Mouse (Mus musculus): ENCODE measurements at regions not wholly inside any gene's neighbourhood (a gene's known extent, or its start where the extent isn't known, plus 50 kb on each side); places are given as distances from the start of the nearest gene placed in this dataset.

DNA sequence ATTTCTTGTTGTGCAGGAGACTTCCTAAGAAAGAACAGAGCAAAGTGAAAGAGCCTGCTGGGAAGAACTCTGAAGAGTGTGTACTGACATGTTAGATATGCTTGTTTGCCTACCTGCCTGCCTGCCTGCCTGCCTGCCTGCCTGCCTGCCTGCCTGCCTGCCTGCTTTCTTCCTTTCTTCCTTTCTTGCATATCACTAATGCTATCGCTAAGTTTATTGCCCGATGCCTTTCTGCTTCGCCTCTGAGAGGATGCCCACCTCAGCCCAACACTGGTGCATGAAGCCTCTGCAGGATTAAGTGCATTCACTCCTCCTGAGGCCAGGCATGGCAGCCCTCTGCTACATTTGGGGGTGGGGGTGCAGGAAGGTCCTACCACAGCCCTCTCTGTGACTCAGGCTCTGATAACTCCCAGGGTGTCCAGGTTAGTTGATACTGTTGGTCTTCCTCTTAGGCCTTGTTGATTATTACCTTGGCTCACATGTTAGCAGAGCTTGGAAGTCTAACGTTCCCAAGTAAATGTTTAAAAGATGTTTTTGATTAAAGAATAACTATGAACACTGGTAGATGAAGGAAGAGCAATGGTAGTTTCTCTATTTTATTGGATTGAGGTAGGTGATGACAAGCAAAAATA lies 547.6 kb downstream of the Etv1 start:
- H3K27me3 ChIP-seq (ENCODE audit: insufficient read depth, poor library complexity, severe bottlenecking), result no peaks in the 10 kb centered on the region
- no peaks in the 10 kb centered on the region for H3K4me1 ChIP-seq
- H3K9me3 ChIP-seq, result no peaks in the 10 kb centered on the region
- H3K4me3 ChIP-seq, result no peak overlapping the region
- no peaks in the 10 kb centered on the region for H3K36me3 ChIP-seq
- 76% methylated on average over 4 of the region's 4 CpGs for WGBS
- no peak for DNase-seq (ENCODE audit: low spot score)
- H3K27ac ChIP-seq, result no peak overlapping the region

DNA sequence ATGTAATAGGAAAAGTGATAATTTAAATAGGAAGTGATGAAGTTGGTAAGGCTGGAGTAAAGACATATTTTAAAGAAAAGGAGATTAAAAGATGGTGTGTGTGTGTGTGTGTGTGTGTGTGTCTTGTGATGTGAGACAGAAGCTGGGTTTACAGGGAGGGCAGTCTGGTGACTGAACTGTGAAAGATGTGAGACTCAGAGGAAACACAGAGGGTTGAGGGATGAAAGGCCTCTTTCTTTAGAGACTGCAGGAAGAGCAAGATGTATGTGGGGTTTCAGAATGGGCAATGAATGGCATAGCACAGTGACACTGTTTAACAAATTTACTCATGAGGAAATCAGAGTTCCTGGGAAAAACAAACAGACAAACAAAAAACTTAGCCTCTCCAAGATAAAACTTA lies 549.2 kb downstream of the Etv1 start:
- Histone ChIP-seq H3K27ac (no peak overlapping the region), H3K36me3 (no peaks in the 10 kb centered on the region), H3K4me1 (no peaks in the 10 kb centered on the region), H3K27me3 (ENCODE audit: insufficient read depth, poor library complexity, severe bottlenecking) (no peaks in the 10 kb centered on the region), H3K9me3 (no peaks in the 10 kb centered on the region), H3K4me3 (no peak overlapping the region)
- no peak for DNase-seq (ENCODE audit: low spot score)

DNA sequence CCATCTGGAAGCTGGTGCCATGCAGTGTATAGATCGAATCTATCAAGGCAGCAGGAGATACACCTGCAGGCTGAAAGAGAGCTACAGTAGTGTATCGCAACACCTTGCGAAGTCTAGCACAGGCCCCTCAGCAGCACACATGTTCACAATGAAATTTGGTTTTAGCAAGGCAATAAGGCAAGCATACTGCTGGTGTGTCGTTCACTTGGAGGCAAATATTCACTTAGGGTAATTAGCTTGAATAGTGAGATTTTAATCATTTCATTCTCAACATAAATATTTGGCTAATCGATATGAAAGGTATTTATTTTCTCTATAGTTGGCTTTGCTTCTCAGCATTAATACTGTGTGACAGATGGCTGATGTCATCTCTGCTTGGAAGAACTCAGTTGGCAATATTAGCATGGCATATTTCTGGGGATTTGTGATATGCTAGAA lies 559.9 kb downstream of the Etv1 start:
- no peaks in the 10 kb centered on the region for H3K36me3 ChIP-seq
- no peak overlapping the region for H3K4me3 ChIP-seq
- H3K4me1 ChIP-seq, result no peaks in the 10 kb centered on the region
- H3K9me3 ChIP-seq, result no peaks in the 10 kb centered on the region
- WGBS, result 85% methylated on average over 5 of the region's 5 CpGs
- DNase-seq (ENCODE audit: low spot score), result no peak
- H3K27ac ChIP-seq, result no peak overlapping the region
- no peaks in the 10 kb centered on the region for H3K27me3 ChIP-seq (ENCODE audit: insufficient read depth, poor library complexity, severe bottlenecking)

DNA sequence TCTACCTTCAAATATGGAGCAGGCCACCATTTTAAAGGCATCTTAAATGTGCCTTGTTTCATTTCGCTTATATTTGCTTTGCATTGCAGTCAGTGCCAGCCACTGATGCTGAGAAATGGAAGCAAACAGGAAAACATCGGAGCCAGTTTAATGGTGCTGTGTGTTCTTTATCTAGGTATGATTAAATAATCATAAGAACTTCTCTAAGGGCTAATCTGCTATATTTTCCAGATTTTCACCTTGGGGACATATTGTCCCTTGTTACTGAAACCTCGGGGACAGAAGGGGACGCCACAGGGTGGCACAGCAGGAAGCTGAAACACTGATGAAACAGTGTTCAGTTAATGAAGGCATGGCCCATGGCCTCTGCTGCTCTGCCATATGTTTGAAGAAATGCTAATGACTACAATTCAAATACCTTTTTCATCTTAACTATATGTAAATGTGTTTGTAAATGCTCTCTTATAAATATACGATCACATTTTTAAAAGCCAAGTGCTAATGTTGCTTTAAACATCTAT lies 562.6 kb downstream of the Etv1 start:
- no peak for DNase-seq (ENCODE audit: low spot score)
- H3K4me3 ChIP-seq, result no peak overlapping the region
- H3K27ac ChIP-seq, result no peak overlapping the region
- H3K27me3 ChIP-seq (ENCODE audit: insufficient read depth, poor library complexity, severe bottlenecking), result no peaks in the 10 kb centered on the region
- no peaks in the 10 kb centered on the region for H3K36me3 ChIP-seq
- H3K9me3 ChIP-seq, result no peaks in the 10 kb centered on the region
- 81% methylated on average over 5 of the region's 5 CpGs for WGBS
- no peaks in the 10 kb centered on the region for H3K4me1 ChIP-seq

DNA sequence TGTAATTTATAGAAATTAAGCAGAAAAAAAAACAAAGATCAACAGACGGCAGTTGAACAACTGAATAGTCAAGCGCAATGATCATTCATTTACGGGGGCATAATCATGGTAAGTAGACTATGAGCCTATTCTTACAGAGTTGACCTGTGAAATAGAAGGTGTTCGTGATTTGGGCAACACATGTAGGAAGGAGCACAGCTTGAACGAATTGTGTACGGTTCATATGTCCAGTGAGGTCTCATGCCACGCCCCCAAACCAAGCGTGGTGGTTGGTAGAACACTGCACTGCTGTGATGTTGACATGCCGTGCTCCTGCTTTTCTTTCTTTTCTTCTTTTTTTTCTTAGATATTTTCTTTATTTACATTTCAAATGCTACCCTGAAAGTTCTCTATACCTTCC lies 563.1 kb downstream of the Etv1 start:
- no peaks in the 10 kb centered on the region for H3K9me3 ChIP-seq
- H3K4me1 ChIP-seq, result no peaks in the 10 kb centered on the region
- no peaks in the 10 kb centered on the region for H3K36me3 ChIP-seq
- no peak overlapping the region for H3K4me3 ChIP-seq
- 88% methylated on average over 9 of the region's 9 CpGs for WGBS
- no peak for DNase-seq (ENCODE audit: low spot score)
- H3K27ac ChIP-seq, result no peak overlapping the region
- H3K27me3 ChIP-seq (ENCODE audit: insufficient read depth, poor library complexity, severe bottlenecking), result no peaks in the 10 kb centered on the region

DNA sequence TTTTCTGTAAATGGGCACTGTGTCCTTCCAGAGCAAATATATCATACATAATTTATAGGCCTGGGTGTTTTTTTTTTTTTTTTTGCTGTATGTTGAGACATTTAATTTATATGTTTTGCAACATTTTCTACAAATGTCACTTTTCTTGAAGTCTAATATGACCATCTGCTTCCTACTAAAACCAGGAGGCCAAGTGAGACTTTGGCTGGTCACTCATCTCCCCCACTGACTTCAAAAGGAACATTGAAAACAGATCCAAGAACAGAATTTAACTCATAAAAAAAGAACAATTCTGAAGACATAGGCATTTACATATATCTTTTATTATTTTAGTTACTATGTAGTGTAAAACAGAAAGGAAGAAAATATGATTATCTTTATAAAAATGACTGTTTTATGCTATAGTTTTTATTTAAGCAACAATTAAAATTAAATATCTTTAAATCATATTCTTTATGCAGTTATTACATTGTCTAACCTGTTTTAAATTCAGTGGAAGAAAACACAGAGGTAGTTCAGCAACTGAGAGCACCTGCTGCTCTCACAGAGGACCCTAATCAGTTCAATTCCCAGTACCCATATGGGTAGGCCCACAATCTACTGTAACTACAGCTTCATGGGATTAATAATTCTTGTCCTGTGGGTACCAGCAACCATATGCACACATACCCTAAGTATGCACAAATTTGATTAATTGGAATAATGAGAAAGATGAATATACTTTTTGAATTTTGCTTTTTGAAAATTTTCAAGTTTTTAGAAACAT lies 592.5 kb downstream of the Etv1 start:
- Histone ChIP-seq H3K4me1 (no peaks in the 10 kb centered on the region), H3K36me3 (no peaks in the 10 kb centered on the region), H3K9me3 (no peaks in the 10 kb centered on the region), H3K27me3 (ENCODE audit: insufficient read depth, poor library complexity, severe bottlenecking) (no peaks in the 10 kb centered on the region), H3K4me3 (no peak overlapping the region), H3K27ac (no peak overlapping the region)
- DNase-seq (ENCODE audit: low spot score), result no peak

DNA sequence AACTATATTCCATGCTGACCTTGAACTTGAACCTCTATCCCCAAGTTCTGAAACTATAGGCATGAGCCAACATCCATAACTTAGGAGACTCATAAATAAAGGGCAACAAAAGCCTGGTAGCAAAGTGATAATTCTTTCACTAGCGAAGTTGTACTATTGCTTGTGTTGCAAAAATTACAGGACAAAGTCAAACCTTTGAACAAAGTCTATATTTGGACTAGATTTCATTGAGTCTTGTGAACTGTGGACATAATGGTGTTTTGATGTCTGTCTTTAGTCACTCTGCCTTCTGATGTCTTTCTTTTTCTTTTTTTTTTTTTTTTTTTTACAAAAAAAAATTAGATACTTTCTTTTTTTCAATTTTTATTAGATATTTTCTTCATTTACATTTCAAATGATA lies 594.5 kb downstream of the Etv1 start:
- no peaks in the 10 kb centered on the region for H3K36me3 ChIP-seq
- no peaks in the 10 kb centered on the region for H3K4me1 ChIP-seq
- no peaks in the 10 kb centered on the region for H3K9me3 ChIP-seq
- no peak overlapping the region for H3K4me3 ChIP-seq
- no peaks in the 10 kb centered on the region for H3K27me3 ChIP-seq (ENCODE audit: insufficient read depth, poor library complexity, severe bottlenecking)
- 86% methylated on average over 1 of the region's 1 CpGs for WGBS
- DNase-seq (ENCODE audit: low spot score), result no peak
- H3K27ac ChIP-seq, result no peak overlapping the region
